Mouse (Mus musculus) midbrain, embryonic 11.5 days (tissue): ENCODE measurements at regions not wholly inside any gene's neighbourhood (a gene's known extent, or its start where the extent isn't known, plus 50 kb on each side); places are given as distances from the start of the nearest gene placed in this dataset.

ENCODE experiments used
- ATAC-seq: fragments of 200-750 bp; cut with Nextera tagmentation; 2 replicates; pipeline ENCODE4 v1.8.0; 2017; ENCODE audit warnings: moderate TSS enrichment, moderate library complexity; ENCODE audit not compliant: low FRiP score
- DNase-seq: peaks from one replicate; pipeline ENCODE4 v3.0.0; 2015; ENCODE audit warnings: low spot score; ENCODE audit errors: missing footprints
- H3K27ac ChIP-seq: fragments of 300-500 bp; sonication (generic); 2 replicates; pipeline ENCODE4 v1.5.1; 2014; ENCODE audit warnings: low read depth, low read length
- H3K27me3 ChIP-seq: fragments of 300-500 bp; sonication (generic); 2 replicates; pipeline ENCODE4 v1.6.1; 2014; ENCODE audit warnings: mild to moderate bottlenecking, low read length, moderate library complexity, mixed read lengths; ENCODE audit not compliant: control insufficient read depth, insufficient read depth
- H3K36me3 ChIP-seq: fragments of 300-500 bp; sonication (generic); 2 replicates; pipeline ENCODE4 v1.6.1; 2014; ENCODE audit warnings: mild to moderate bottlenecking, low read length, moderate library complexity, mixed read lengths; ENCODE audit not compliant: control insufficient read depth, insufficient read depth
- H3K4me1 ChIP-seq: fragments of 300-500 bp; sonication (generic); 2 replicates; pipeline ENCODE4 v1.6.1; 2014; ENCODE audit warnings: low read length; ENCODE audit not compliant: control insufficient read depth, insufficient read depth
- H3K4me2 ChIP-seq: fragments of 300-500 bp; sonication (generic); 2 replicates; pipeline ENCODE4 v1.6.1; 2014; ENCODE audit warnings: mild to moderate bottlenecking, moderate library complexity
- H3K4me3 ChIP-seq: fragments of 300-500 bp; sonication (generic); 2 replicates; pipeline ENCODE4 v1.5.1; 2014; ENCODE audit warnings: low read depth, low read length
- H3K9ac ChIP-seq: fragments of 300-500 bp; sonication (generic); 2 replicates; pipeline ENCODE4 v1.6.1; 2014; ENCODE audit warnings: low read length
- H3K9me3 ChIP-seq: fragments of 300-500 bp; sonication (generic); 2 replicates; pipeline ENCODE4 v1.6.1; 2016; ENCODE audit warnings: low read length; ENCODE audit not compliant: control insufficient read depth
- WGBS: fragments of 180-500 bp; shearing (Covaris S2); extraction: QIAGEN DNeasy Blood & Tissue Kit; methylation state at CpG from one replicate; pipeline ENCODE4 v1.1.7; 2014; 5-methylcytosine and 5-hydroxymethylcytosine counted together

DNA sequence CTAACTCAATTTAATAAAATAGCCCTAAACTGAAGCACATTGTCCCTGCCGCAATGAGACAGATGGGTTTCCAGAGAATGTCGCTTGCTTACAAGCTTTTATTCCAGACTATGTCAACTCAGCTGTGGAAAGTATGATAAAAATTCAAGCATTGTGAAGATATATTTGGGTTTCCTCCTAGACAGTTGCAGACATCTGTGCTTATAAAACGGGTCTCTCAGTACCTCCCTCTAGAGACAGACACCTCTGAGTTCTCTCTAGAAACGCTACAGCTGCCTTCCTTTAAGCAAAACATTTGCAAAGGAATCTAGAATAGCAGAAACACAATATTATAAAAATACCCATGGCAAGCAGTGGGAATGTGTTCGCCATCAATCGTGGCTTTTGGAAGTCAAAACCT is 137.3 kb downstream of the Cox18 start:
- DNase-seq = no peak
- Histone ChIP-seq H3K4me1 (no peaks in the 10 kb centered on the region), H3K27ac (no peak overlapping the region), H3K4me3 (no peak overlapping the region), H3K9me3 (no peaks in the 10 kb centered on the region), H3K27me3 (no peaks in the 10 kb centered on the region), H3K4me2 (no peak overlapping the region), H3K9ac (no peak overlapping the region), H3K36me3 (no peaks in the 10 kb centered on the region)
- 85% methylated on average over 6 of the region's 6 CpGs for WGBS
- ATAC-seq = no peak

DNA sequence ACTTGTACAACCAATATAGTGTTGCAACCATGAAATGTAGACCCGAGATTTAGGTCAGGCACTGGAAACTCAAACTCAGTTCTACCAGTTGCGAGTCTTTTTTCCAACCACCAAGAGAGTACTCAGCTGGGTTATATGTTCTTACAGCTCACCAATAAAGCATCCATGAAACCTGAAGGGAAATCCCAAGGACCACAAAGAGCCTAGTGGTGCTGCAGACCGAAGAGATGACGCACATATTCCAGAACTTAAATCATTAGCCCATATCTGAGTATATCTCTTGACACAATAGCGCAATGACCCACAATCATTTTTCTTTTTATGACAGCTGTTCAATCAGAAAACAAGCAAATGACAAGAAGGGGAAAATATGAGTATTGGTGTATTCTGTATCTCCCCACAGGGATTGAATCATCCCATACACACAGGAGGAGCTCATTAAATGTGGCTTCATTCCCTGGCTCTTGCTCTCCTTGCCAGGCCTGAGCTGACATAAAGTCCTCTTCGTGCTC is 146.7 kb downstream of the Cox18 start:
- ATAC-seq (no peak), DNase-seq (no peak)
- Histone ChIP-seq H3K4me1 (no peaks in the 10 kb centered on the region), H3K9me3 (no peaks in the 10 kb centered on the region), H3K36me3 (no peaks in the 10 kb centered on the region), H3K9ac (no peak overlapping the region), H3K27ac (no peak overlapping the region), H3K27me3 (no peaks in the 10 kb centered on the region), H3K4me2 (no peak overlapping the region), H3K4me3 (no peak overlapping the region)
- WGBS = 85% methylated on average over 6 of the region's 6 CpGs

DNA sequence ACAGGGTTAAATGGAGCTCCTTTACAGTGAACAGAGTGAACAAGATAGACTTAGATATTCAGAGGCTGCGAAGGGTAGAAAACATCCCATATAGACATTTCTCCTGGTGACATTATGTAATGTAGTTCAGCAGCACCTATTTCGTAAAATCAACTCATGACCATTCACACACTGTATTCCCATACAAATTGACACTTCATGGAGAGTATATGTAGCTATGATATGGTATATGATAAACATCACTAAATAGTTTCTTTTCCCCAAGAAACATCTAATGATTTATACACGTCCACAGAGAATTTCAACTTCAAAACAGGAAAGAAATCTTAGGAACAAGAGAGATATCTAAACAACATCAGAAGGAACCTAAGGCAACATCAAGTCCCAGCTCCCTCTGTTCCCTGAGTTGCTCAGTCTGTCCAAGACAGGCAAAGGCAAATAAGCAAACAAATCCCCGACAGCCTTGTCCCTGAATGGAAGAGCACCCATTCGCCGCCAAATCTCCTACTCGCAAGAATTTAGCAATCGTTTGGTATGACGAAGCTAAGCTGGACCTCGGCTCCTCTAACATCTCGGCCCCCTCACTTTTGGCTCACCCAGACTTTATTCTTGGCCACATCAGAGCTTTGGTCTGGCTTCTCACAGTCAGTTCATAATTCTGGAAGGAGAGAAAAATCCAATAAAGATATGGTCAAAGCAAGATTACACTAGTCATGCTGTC is 148.0 kb downstream of the Cox18 start:
- H3K9ac ChIP-seq = no peak overlapping the region
- 89% methylated on average over 11 of the region's 11 CpGs for WGBS
- no peaks in the 10 kb centered on the region for H3K4me1 ChIP-seq
- H3K4me3 ChIP-seq = no peak overlapping the region
- no peak overlapping the region for H3K4me2 ChIP-seq
- no peak for DNase-seq
- no peaks in the 10 kb centered on the region for H3K27me3 ChIP-seq
- no peak overlapping the region for H3K27ac ChIP-seq
- H3K36me3 ChIP-seq = no peaks in the 10 kb centered on the region
- ATAC-seq = no peak
- H3K9me3 ChIP-seq = no peaks in the 10 kb centered on the region

DNA sequence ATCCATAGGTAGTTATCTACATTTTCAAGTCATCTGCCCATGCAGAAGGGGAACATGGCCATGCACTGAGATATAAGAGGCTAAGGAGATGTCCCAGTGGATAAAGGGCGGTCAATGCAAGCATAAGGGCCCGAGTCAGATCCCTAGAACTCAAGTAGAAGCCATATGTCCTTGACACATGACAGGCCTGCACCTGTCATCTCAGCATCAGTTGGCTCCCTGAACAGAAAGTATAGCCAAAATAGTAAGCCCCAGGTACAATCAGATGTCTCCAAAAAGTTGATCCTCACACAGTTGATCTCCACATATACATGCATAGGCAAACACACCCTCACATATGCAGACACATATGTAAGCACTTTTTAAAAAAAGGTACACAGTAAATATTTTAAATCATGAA is 152.0 kb downstream of the Cox18 start:
- H3K27ac ChIP-seq = no peak overlapping the region
- DNase-seq (no peak), ATAC-seq (no peak)
- H3K4me1 ChIP-seq = no peaks in the 10 kb centered on the region
- no peaks in the 10 kb centered on the region for H3K36me3 ChIP-seq
- 98% methylated on average over 2 of the region's 2 CpGs for WGBS
- no peak overlapping the region for H3K4me2 ChIP-seq
- H3K9ac ChIP-seq = no peak overlapping the region
- H3K27me3 ChIP-seq = no peaks in the 10 kb centered on the region
- no peaks in the 10 kb centered on the region for H3K9me3 ChIP-seq
- H3K4me3 ChIP-seq = no peak overlapping the region

DNA sequence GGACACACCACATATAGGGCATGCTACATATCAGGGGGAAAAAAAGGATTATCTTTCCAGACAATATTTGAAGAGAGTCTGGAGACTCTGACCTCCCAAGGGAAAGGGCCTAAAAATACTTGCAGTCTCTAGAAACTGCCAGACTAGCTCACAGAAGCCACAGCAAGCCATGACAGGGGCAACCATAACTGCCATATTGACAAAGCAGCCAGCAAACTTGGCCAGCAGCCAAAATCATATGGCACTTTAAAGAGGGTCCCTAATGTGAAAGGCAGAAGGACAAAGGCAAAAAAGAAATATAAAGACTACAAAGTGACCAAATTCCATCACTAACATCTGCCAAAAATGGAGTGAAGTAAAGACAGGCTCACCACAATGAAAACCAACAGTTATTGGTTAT is 155.2 kb downstream of the Cox18 start:
- H3K9ac ChIP-seq = no peak overlapping the region
- H3K4me1 ChIP-seq = no peaks in the 10 kb centered on the region
- no peak overlapping the region for H3K4me3 ChIP-seq
- ATAC-seq = no peak
- DNase-seq = no peak
- H3K27me3 ChIP-seq = no peaks in the 10 kb centered on the region
- H3K4me2 ChIP-seq = no peak overlapping the region
- no peaks in the 10 kb centered on the region for H3K36me3 ChIP-seq
- H3K27ac ChIP-seq = no peak overlapping the region
- H3K9me3 ChIP-seq = no peaks in the 10 kb centered on the region

DNA sequence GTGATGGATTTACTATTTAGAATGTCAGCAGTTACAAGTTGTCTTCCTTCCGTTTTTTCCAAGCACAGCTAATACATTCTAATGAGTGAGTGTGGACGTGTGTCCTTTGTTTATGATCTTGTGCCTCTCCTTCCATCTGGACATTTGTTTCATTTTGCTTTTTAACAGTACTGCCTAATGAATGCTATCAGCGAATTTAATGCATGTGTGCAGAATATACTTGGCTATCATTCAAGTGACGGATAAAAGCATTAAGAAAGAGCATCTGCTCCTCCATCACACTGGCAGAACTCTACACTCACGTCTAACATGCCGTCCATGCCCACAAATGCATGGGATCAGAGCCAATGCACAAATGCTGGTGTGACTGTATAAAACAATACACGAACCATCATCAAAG is 156.0 kb downstream of the Cox18 start:
- no peak for ATAC-seq
- 86% methylated on average over 7 of the region's 7 CpGs for WGBS
- Histone ChIP-seq H3K9me3 (no peaks in the 10 kb centered on the region), H3K4me1 (no peaks in the 10 kb centered on the region), H3K4me3 (no peak overlapping the region), H3K36me3 (no peaks in the 10 kb centered on the region), H3K4me2 (no peak overlapping the region), H3K9ac (no peak overlapping the region), H3K27me3 (no peaks in the 10 kb centered on the region), H3K27ac (no peak overlapping the region)
- no peak for DNase-seq

DNA sequence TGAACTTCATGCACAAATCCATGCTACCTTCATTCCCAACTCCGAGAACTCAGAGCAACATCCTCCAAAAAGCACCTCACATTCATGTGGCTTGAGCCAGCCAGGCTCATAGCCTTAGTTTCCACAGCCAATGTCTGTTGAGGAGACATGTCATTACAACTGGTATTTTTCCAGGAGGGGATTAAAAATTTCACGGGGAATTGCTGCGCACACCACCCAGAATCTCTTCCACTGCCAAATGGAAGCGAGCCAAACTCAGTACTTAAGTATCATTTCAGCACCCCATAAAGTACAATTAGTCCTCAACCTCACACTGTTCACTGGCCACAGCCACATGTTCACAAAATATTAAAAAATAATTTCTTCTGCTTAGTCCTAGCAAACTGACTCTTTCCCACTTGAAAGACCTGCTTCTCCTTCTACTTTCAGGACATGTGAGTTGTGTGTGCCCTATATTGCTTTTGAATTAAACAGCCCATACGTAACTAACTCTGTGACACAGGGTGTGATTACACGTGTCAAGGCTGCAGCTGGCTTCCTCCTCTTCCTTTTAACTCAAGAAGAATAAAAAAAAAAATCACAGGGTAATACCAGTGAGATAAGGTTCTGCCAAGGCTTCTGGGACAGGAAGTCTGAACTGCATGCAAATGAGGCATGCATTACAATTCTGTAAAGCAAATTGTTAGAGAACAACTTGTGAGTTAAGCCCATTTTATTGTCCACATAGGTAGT is 157.8 kb downstream of the Cox18 start:
- no peak overlapping the region for H3K27ac ChIP-seq
- H3K4me2 ChIP-seq = no peak overlapping the region
- no peaks in the 10 kb centered on the region for H3K4me1 ChIP-seq
- DNase-seq (no peak), ATAC-seq (no peak)
- no peaks in the 10 kb centered on the region for H3K9me3 ChIP-seq
- H3K36me3 ChIP-seq = no peaks in the 10 kb centered on the region
- H3K4me3 ChIP-seq = no peak overlapping the region
- no peaks in the 10 kb centered on the region for H3K27me3 ChIP-seq
- no peak overlapping the region for H3K9ac ChIP-seq
- 79% methylated on average over 6 of the region's 6 CpGs for WGBS

DNA sequence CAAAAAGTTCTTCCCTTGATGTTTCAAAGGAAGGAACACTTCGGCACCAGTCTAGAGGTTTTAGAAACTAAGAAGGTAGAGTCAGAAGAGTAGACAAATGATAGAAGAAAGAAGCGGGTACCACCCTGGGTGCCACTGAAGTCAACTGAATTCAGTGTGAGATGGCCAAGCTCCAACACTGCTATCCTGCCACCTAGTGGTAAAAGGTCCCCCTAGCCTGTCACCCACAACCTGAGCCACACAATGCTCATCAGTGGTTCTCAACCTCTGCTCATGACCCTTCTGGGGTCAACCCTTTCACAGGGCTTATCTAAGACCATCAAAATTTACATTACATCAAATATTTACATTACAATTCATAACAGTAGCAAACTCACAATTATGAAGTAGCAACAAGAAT is 168.1 kb downstream of the Cox18 start:
- H3K36me3 ChIP-seq = no peaks in the 10 kb centered on the region
- no peak for DNase-seq
- no peak overlapping the region for H3K4me3 ChIP-seq
- H3K4me1 ChIP-seq = no peaks in the 10 kb centered on the region
- H3K4me2 ChIP-seq = no peak overlapping the region
- peak; percentile 75; the same call in 1 of the 2 replicates for ATAC-seq
- WGBS = 79% methylated on average over 2 of the region's 2 CpGs
- H3K27ac ChIP-seq = no peak overlapping the region
- H3K9me3 ChIP-seq = no peaks in the 10 kb centered on the region
- no peak overlapping the region for H3K9ac ChIP-seq
- H3K27me3 ChIP-seq = no peaks in the 10 kb centered on the region

DNA sequence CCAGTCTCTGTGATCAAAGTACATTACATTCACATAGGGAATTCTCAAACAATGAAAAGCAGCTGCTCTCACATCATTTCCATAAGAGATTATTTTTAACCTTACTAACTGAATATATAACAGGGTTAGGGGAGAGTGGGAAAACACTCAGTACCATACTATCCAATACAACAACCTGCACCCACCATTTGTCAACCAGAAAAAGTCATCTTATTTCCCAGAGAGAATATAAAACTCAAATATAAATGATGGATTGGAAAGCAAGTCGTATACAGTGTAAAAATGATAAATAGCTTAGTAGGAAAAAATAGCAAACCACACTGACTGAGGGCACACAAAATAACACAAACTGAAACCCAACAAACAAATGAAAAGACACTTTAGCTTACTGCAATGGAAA is 169.4 kb upstream of the Adamts3 start:
- H3K4me1 ChIP-seq = no peaks in the 10 kb centered on the region
- no peak overlapping the region for H3K27ac ChIP-seq
- DNase-seq = no peak
- H3K9me3 ChIP-seq = no peaks in the 10 kb centered on the region
- ATAC-seq = no peak
- H3K4me3 ChIP-seq = no peak overlapping the region
- WGBS = 83% methylated on average over 1 of the region's 1 CpGs
- no peaks in the 10 kb centered on the region for H3K27me3 ChIP-seq
- H3K36me3 ChIP-seq = no peaks in the 10 kb centered on the region
- H3K4me2 ChIP-seq = no peak overlapping the region
- H3K9ac ChIP-seq = no peak overlapping the region
